Mouse (Mus musculus) MEL (cell line): ENCODE data around the gene Rassf5. TPM values are rescaled to one million over a fixed set of nuclear protein-coding genes. Genes with fewer than 3 reads are reported as not detected.

Experiments
- DNase-seq: peaks from one replicate; pipeline ENCODE4 v3.0.0; 2011; ENCODE audit warnings: low read depth, low spot score
- H3K27ac ChIP-seq: 2 replicates; pipeline ENCODE4 v1.5.1; 2012; ENCODE audit warnings: low read depth, mild to moderate bottlenecking, control low read depth, low read length, moderate library complexity; ENCODE audit not compliant: control insufficient read depth
- H3K27me3 ChIP-seq, 2 experiments: fragments of 150-350 bp in 1 of 2; sonication (generic) in 1 of 2; 2 replicates each; pipeline ENCODE4 v1.6.1; 2012; ENCODE audit warnings: low read length in 2 of 2, mild to moderate bottlenecking in 2 of 2, improper control_type of control experiment in 1 of 2, moderate library complexity in 1 of 2; ENCODE audit not compliant: insufficient read depth in 2 of 2, control insufficient read depth in 1 of 2
- H3K36me3 ChIP-seq, 2 experiments: 2 replicates each; pipeline ENCODE4 v1.6.1; 2012 to 2014; ENCODE audit warnings: low read length in 2 of 2, improper control_type of control experiment in 1 of 2, inconsistent platforms in 1 of 2, mild to moderate bottlenecking in 1 of 2; ENCODE audit not compliant: insufficient read depth in 2 of 2, control insufficient read depth in 1 of 2
- H3K4me1 ChIP-seq, 2 experiments: fragments of 150-350 bp in 1 of 2; sonication (generic) in 1 of 2; 2 replicates each; pipeline ENCODE4 v1.6.1; 2012; ENCODE audit warnings: low read length in 2 of 2, improper control_type of control experiment in 1 of 2, mild to moderate bottlenecking in 1 of 2; ENCODE audit not compliant: insufficient read depth in 2 of 2, control insufficient read depth in 1 of 2
- H3K4me3 ChIP-seq, 2 experiments: fragments of 150-350 bp in 1 of 2; sonication (generic) in 1 of 2; 2 replicates each; pipeline ENCODE4 v1.5.1; 2012; ENCODE audit warnings: low read depth in 2 of 2, low read length in 2 of 2, mild to moderate bottlenecking in 2 of 2, moderate library complexity in 2 of 2, control low read depth in 1 of 2, improper control_type of control experiment in 1 of 2; ENCODE audit not compliant: control insufficient read depth in 1 of 2, insufficient read depth in 1 of 2
- H3K79me2 ChIP-seq: 2 replicates; pipeline ENCODE4 v1.6.1; 2012; ENCODE audit warnings: mild to moderate bottlenecking, low read length, moderate library complexity; ENCODE audit not compliant: control insufficient read depth, poor library complexity, insufficient read depth
- H3K9ac ChIP-seq: 2 replicates; pipeline ENCODE4 v1.6.1; 2012; ENCODE audit warnings: low read depth, mild to moderate bottlenecking, control low read depth, low read length, moderate library complexity; ENCODE audit not compliant: control insufficient read depth, poor library complexity, severe bottlenecking
- H3K9me3 ChIP-seq: fragments of 150-350 bp; sonication (generic); replicated peaks from 2 replicates; pipeline ENCODE4 v1.6.1; 2012; ENCODE audit warnings: mild to moderate bottlenecking, low read length, improper control_type of control experiment, moderate library complexity; ENCODE audit not compliant: insufficient read depth
- BHLHE40 ChIP-seq: IDR thresholded peaks from 2 replicates; pipeline ENCODE4 v1.6.1; 2012; ENCODE audit warnings: low read depth, mild to moderate bottlenecking, inconsistent platforms, low read length, improper control_type of control experiment, borderline replicate concordance
- CHD2 ChIP-seq: IDR thresholded peaks from 2 replicates; pipeline ENCODE4 v1.6.1; 2011; ENCODE audit warnings: low read length, improper control_type of control experiment
- CTCF ChIP-seq, 3 experiments: IDR thresholded peaks in 2 of 3; conservative IDR thresholded peaks in 1 of 3; 2 replicates each; pipeline ENCODE4 v1.5.1; 2011 to 2012; ENCODE audit warnings: low read length in 3 of 3, low read depth in 2 of 3, mild to moderate bottlenecking in 2 of 3, improper control_type of control experiment in 1 of 3, inconsistent platforms in 1 of 3, mixed read lengths in 1 of 3, moderate library complexity in 1 of 3; ENCODE audit not compliant: control insufficient read depth in 1 of 3, insufficient read depth in 1 of 3, poor library complexity in 1 of 3, severe bottlenecking in 1 of 3
- E2F4 ChIP-seq: IDR thresholded peaks from 2 replicates; pipeline ENCODE4 v1.6.1; 2011; ENCODE audit warnings: low read depth, low read length, improper control_type of control experiment, borderline replicate concordance
- ELF1 ChIP-seq: IDR thresholded peaks from 2 replicates; pipeline ENCODE4 v1.6.1; 2014; ENCODE audit warnings: low read depth, mild to moderate bottlenecking, inconsistent platforms, low read length, improper control_type of control experiment, moderate library complexity
- HCFC1 ChIP-seq: IDR thresholded peaks from 2 replicates; pipeline ENCODE4 v1.6.1; 2012; ENCODE audit warnings: low read depth, mild to moderate bottlenecking, inconsistent platforms, low read length, improper control_type of control experiment, moderate library complexity
- JUND ChIP-seq: IDR thresholded peaks from 2 replicates; pipeline ENCODE4 v1.6.1; 2011; ENCODE audit warnings: low read depth, mild to moderate bottlenecking, improper control_type of control experiment, low read length
- KAT2A ChIP-seq: conservative IDR thresholded peaks from 2 replicates; pipeline ENCODE4 v1.6.1; 2012; ENCODE audit warnings: low read depth, low read length, improper control_type of control experiment, inconsistent platforms
- MAFK ChIP-seq: IDR thresholded peaks from 2 replicates; pipeline ENCODE4 v1.6.1; 2011; ENCODE audit warnings: low read depth, mild to moderate bottlenecking, low read length, improper control_type of control experiment, borderline replicate concordance
- MAX ChIP-seq: IDR thresholded peaks from 2 replicates; pipeline ENCODE4 v1.6.1; 2011; ENCODE audit warnings: low read length, improper control_type of control experiment
- MAZ ChIP-seq: IDR thresholded peaks from 2 replicates; pipeline ENCODE4 v1.6.1; 2012; ENCODE audit warnings: low read depth, mild to moderate bottlenecking, inconsistent platforms, low read length, improper control_type of control experiment
- MEF2A ChIP-seq: IDR thresholded peaks from 2 replicates; pipeline ENCODE4 v1.6.1; 2014; ENCODE audit warnings: low read depth, mild to moderate bottlenecking, inconsistent platforms, low read length, improper control_type of control experiment; ENCODE audit not compliant: poor library complexity, insufficient replicate concordance, severe bottlenecking; ENCODE audit errors: extremely low read depth
- MXI1 ChIP-seq: IDR thresholded peaks from 2 replicates; pipeline ENCODE4 v1.6.1; 2011; ENCODE audit warnings: mild to moderate bottlenecking, low read depth, low read length, improper control_type of control experiment
- MYB ChIP-seq: IDR thresholded peaks from 2 replicates; pipeline ENCODE4 v1.6.1; 2011; ENCODE audit warnings: mild to moderate bottlenecking, low read depth, low read length, improper control_type of control experiment
- NELFE ChIP-seq: IDR thresholded peaks from 2 replicates; pipeline ENCODE4 v1.6.1; 2011; ENCODE audit warnings: low read depth, low read length, improper control_type of control experiment
- POLR2A ChIP-seq, 2 experiments: IDR thresholded peaks; 2 replicates each; pipeline ENCODE4 v1.6.1; 2011 to 2012; ENCODE audit warnings: low read length in 2 of 2, mild to moderate bottlenecking in 2 of 2, control low read depth in 1 of 2, improper control_type of control experiment in 1 of 2, low read depth in 1 of 2, moderate library complexity in 1 of 2; ENCODE audit not compliant: control insufficient read depth in 1 of 2, insufficient read depth in 1 of 2, poor library complexity in 1 of 2
- POLR2AphosphoS2 ChIP-seq: IDR thresholded peaks from 2 replicates; pipeline ENCODE4 v1.6.1; 2011; ENCODE audit warnings: low read length, improper control_type of control experiment
- POLR2AphosphoS5 ChIP-seq: IDR thresholded peaks from 2 replicates; pipeline ENCODE4 v1.6.1; 2012; ENCODE audit warnings: low read depth, borderline replicate concordance, mild to moderate bottlenecking, inconsistent platforms, low read length, moderate library complexity, mixed read lengths
- RCOR1 ChIP-seq: IDR thresholded peaks from 2 replicates; pipeline ENCODE4 v1.6.1; 2012; ENCODE audit warnings: low read depth, mild to moderate bottlenecking, inconsistent platforms, low read length, improper control_type of control experiment
- SIN3A ChIP-seq: IDR thresholded peaks from 2 replicates; pipeline ENCODE4 v1.6.1; 2012; ENCODE audit warnings: low read length, improper control_type of control experiment, inconsistent platforms
- SMC3 ChIP-seq: IDR thresholded peaks from 2 replicates; pipeline ENCODE4 v1.6.1; 2011; ENCODE audit warnings: low read depth, low read length, improper control_type of control experiment
- TAL1 ChIP-seq: IDR thresholded peaks from 2 replicates; pipeline ENCODE4 v1.6.1; 2012; ENCODE audit warnings: mild to moderate bottlenecking, inconsistent platforms, low read length, moderate library complexity, mixed read lengths
- USF1 ChIP-seq: IDR thresholded peaks from 2 replicates; pipeline ENCODE4 v1.6.1; 2014; ENCODE audit warnings: low read depth, mild to moderate bottlenecking, inconsistent platforms, low read length, improper control_type of control experiment, moderate library complexity
- ZKSCAN1 ChIP-seq: IDR thresholded peaks from 2 replicates; pipeline ENCODE4 v1.6.1; 2012; ENCODE audit warnings: low read depth, mild to moderate bottlenecking, inconsistent platforms, low read length, improper control_type of control experiment, moderate library complexity
- ZMIZ1 ChIP-seq: IDR thresholded peaks from 2 replicates; pipeline ENCODE4 v1.6.1; 2012; ENCODE audit warnings: low read depth, mild to moderate bottlenecking, inconsistent platforms, low read length, improper control_type of control experiment, moderate library complexity
- polyA plus RNA-seq, 2 experiments: library from polyadenylated mRNA; stranded (reverse) in 1 of 2; unstranded in 1 of 2; fragments of >175 nt in 1 of 2; fragments of >200 nt in 1 of 2; gene quantifications; 2 replicates each; pipeline versions ENCODE4 v1.2.1 to v1.2.4; 2012; ENCODE audit warnings: low replicate concordance in 2 of 2, low read depth in 1 of 2; ENCODE audit not compliant: insufficient read length in 2 of 2, insufficient read depth in 1 of 2, missing spikeins in 1 of 2
- total RNA-seq: library from RNA; depleted of rRNA; stranded (reverse); fragments of 300-350 nt; gene quantifications from 2 replicates; pipeline ENCODE4 v1.2.3, GENCODE M21; 2012

The Rassf5 gene
- total and polyA plus RNA-seq, 3 experiments: 14.8 to 28.8 TPM; not detected in 1

DNA sequence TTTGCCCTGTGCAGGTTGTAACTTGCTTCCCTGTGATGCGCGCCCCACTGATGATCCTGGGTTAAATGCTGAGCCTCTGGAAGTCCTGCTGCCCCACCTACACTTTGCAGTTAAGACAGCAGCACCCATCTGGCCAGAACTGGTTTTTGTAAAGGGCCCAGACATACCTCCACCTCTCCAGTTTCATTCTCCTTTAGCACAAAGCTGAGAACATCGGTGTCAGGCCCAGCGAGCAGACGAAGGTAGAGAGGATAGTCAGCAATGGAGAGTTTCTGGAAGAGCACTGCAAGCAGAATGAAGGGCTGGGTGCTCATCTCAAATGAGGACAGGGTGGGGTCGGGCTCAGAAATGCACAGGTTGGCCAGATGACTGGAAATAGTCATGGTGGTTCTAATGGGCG, 64.7 kb downstream of the Rassf5 start:
- no peak overlapping the region for H3K9ac ChIP-seq
- H3K36me3 ChIP-seq: peaks cover 0 to 16% of the 10 kb centered on the region in 2 experiments; a peak in 3 of 4 replicates
- H3K9me3 ChIP-seq: no peaks in the 10 kb centered on the region
- H3K27ac ChIP-seq: no peak overlapping the region
- no peak for DNase-seq
- peaks cover 2% of the 10 kb centered on the region; the same call in 1 of the 2 replicates for H3K79me2 ChIP-seq
- H3K27me3 ChIP-seq: no peaks in the 10 kb centered on the region
- TF ChIP-seq POLR2A (IDR thresholded peaks at IDR 0.05; ENCODE audit: control insufficient read depth in 1 of 2, insufficient read depth in 1 of 2, low read depth in 1 of 2, low read length in 2 of 2, poor library complexity in 1 of 2): no peak
- TF ChIP-seq NELFE: no peak
- TF ChIP-seq ZKSCAN1: no peak
- no peak for TF ChIP-seq KAT2A
- TF ChIP-seq USF1: no peak
- TF ChIP-seq CTCF (IDR thresholded peaks at IDR 0.05 in 2 of 3, conservative IDR thresholded peaks at IDR 0.05 in 1 of 3; ENCODE audit: control insufficient read depth in 1 of 3, insufficient read depth in 1 of 3, low read depth in 2 of 3, low read length in 3 of 3, poor library complexity in 1 of 3, severe bottlenecking in 1 of 3): no peak
- TF ChIP-seq HCFC1: no peak
- TF ChIP-seq E2F4: no peak
- TF ChIP-seq MYB: no peak
- no peak for TF ChIP-seq CHD2
- TF ChIP-seq TAL1: no peak
- no peak for TF ChIP-seq POLR2AphosphoS2
- no peak for TF ChIP-seq RCOR1
- TF ChIP-seq MXI1: no peak
- no peak for TF ChIP-seq POLR2AphosphoS5
- TF ChIP-seq ZMIZ1: no peak
- TF ChIP-seq MAZ: no peak
- no peak for TF ChIP-seq JUND
- TF ChIP-seq, all 39 proteins: peak for 0
- Histone ChIP-seq H3K4me1 (peaks cover 0 to 2% of the 10 kb centered on the region in 2 experiments; a peak in 1 of 4 replicates), H3K4me3 (no peak overlapping the region)

DNA sequence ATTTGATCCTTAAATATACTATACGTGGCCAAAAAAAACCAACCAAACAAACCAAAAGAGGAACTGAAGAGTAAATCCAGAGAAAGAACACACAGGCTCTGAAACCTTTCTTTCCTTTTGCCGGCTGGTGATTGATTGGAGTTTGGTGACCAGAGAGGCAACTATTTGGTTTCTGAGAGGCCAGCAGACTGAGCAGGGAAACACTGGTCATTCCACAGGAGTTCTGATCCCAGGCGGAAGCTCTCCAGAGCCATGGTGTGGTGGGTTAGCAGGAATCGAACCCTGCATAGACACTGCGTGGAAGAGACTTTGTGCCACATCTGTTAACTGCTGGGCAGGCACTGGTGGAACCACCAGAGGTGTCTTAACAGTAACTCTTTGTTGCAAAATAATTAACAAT, 67.0 kb downstream of the Rassf5 start:
- H3K79me2 ChIP-seq: no peaks in the 10 kb centered on the region
- H3K9ac ChIP-seq: no peak overlapping the region
- H3K27ac ChIP-seq: no peak overlapping the region
- peaks cover 0 to 2% of the 10 kb centered on the region in 2 experiments; a peak in 1 of 4 replicates for H3K4me1 ChIP-seq
- H3K27me3 ChIP-seq: no peaks in the 10 kb centered on the region
- H3K36me3 ChIP-seq: peaks cover 0 to 20% of the 10 kb centered on the region in 2 experiments; a peak in 3 of 4 replicates
- H3K4me3 ChIP-seq: no peak overlapping the region
- H3K9me3 ChIP-seq: no peaks in the 10 kb centered on the region
- TF ChIP-seq MAX: no peak
- TF ChIP-seq ZKSCAN1: no peak
- no peak for TF ChIP-seq KAT2A
- no peak for TF ChIP-seq SIN3A
- no peak for TF ChIP-seq ZMIZ1
- TF ChIP-seq NELFE: no peak
- TF ChIP-seq POLR2A (IDR thresholded peaks at IDR 0.05; ENCODE audit: control insufficient read depth in 1 of 2, insufficient read depth in 1 of 2, low read depth in 1 of 2, low read length in 2 of 2, poor library complexity in 1 of 2): no peak
- TF ChIP-seq MXI1: no peak
- TF ChIP-seq CHD2: no peak
- TF ChIP-seq JUND: no peak
- TF ChIP-seq MAFK: no peak
- no peak for TF ChIP-seq MAZ
- TF ChIP-seq BHLHE40: no peak
- no peak for TF ChIP-seq SMC3
- no peak for TF ChIP-seq TAL1
- TF ChIP-seq MEF2A: no peak
- no peak for TF ChIP-seq HCFC1
- no peak for TF ChIP-seq ELF1
- no peak for DNase-seq
